Mouse (Mus musculus): ENCODE data around the gene Map3k12. TPM values are rescaled to one million over a fixed set of nuclear protein-coding genes. Genes with fewer than 3 reads are reported as not detected.

Gene Map3k12
- polyA plus RNA-seq (2015; fragmentation: Nextera tagmentation; extraction: Ambion mirVana) = 47.9 and 53.9 TPM in 2 replicates

GRCm38 (mm10) chr15:102516728-102517404 is at the start of gene Map3k12:
Map3k12 (minus strand) TSS chr15:102517064.
- Histone ChIP-seq H3K4me1 (replicated peaks) (peaks cover 63% of the 10 kb centered on the region), H3K9me3 (no peaks in the 10 kb centered on the region), H3K9ac (replicated peaks) (peak within 1 kb of the TSS; percentile 87), H3K4me3 (replicated peaks) (peak within 1 kb of the TSS; percentile 69), H3K4me2 (replicated peaks) (peak within 1 kb of the TSS; percentile 79), H3K36me3 (peaks cover 14% of the 10 kb centered on the region), H3K27me3 (no peaks in the 10 kb centered on the region), H3K27ac (peak within 1 kb of the TSS; percentile 99)
- WGBS = 0% methylated on average over 43 of the region's 43 CpGs
- ATAC-seq = peak; percentile 21

DNA sequence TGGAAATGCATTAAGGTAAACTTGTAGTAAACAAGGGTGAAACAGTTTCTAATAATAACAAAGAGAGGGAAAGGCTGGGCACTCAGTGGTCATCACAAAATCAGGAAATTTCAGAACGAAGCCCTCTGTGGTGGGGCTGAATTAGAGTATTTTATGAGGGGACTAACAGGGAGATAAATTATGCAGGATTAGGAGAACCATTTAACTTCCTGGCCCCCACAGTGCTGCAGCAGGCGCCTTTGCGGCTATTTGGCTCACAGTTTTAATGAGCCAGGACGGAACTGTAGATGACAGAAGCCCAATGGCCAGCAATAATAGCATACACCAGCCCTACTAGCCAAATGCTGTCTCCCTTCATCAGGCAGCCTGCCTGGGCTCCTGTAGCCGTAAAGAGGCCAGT is 46.8 kb upstream of the Map3k12 start:
- 79% methylated on average over 5 of the region's 5 CpGs for whole genome bisulfite sequencing
- Histone ChIP-seq H3K27me3 (no peaks in the 10 kb centered on the region), H3K4me3 (replicated peaks) (no peak overlapping the region), H3K4me1 (replicated peaks) (no peaks in the 10 kb centered on the region), H3K4me2 (replicated peaks) (no peak overlapping the region), H3K9me3 (no peaks in the 10 kb centered on the region), H3K36me3 (peaks cover 10% of the 10 kb centered on the region; the same call in 1 of the 2 replicates), H3K27ac (no peak overlapping the region), H3K9ac (replicated peaks) (no peak overlapping the region)
- ATAC-seq = no peak

- 87% methylated on average over 3 of the region's 3 CpGs for WGBS
- H3K27me3 ChIP-seq = no peaks in the 10 kb centered on the region
- H3K27ac ChIP-seq = no peak overlapping the region
- H3K4me1 ChIP-seq (replicated peaks) = no peaks in the 10 kb centered on the region
- no peak overlapping the region for H3K9ac ChIP-seq (replicated peaks)
- no peak overlapping the region for H3K4me2 ChIP-seq (replicated peaks)
- no peaks in the 10 kb centered on the region for H3K9me3 ChIP-seq
- peaks cover 10% of the 10 kb centered on the region; the same call in 1 of the 2 replicates for H3K36me3 ChIP-seq
- H3K4me3 ChIP-seq (replicated peaks) = no peak overlapping the region
- no peak for ATAC-seq
Measured at GRCm38 (mm10) chr15:102563061-102563460, 46.2 kb upstream of the Map3k12 start.

DNA sequence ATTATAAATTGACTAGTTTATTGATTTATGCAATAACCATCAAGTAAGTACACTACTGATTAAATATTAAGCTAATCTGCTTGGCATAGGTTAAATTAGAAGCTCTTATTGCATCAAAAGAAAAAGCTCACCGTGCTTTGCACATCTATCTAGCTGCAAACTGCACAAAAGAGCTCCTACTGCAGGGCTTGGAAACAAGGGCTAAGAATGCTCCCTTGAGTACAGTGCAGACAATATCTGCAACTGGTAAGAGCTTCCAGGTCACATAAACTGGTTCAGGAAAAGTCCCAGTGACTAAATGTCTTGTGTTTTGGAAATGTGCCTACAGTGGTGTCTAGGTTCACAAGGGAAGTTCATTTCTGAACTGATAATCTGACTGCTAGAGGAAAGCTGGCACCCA is 45.6 kb upstream of the Map3k12 start:
- Histone ChIP-seq H3K4me2 (replicated peaks) (no peak overlapping the region), H3K4me3 (replicated peaks) (no peak overlapping the region), H3K36me3 (peaks cover 10% of the 10 kb centered on the region; the same call in 1 of the 2 replicates), H3K4me1 (replicated peaks) (no peaks in the 10 kb centered on the region), H3K27me3 (no peaks in the 10 kb centered on the region), H3K9ac (replicated peaks) (no peak overlapping the region), H3K27ac (no peak overlapping the region), H3K9me3 (no peaks in the 10 kb centered on the region)
- no peak for ATAC-seq
- 84% methylated on average over 1 of the region's 1 CpGs for WGBS

- H3K4me2 ChIP-seq (replicated peaks) = no peak overlapping the region
- H3K27ac ChIP-seq = no peak overlapping the region
- ATAC-seq = no peak
- H3K9me3 ChIP-seq = no peaks in the 10 kb centered on the region
- no peak overlapping the region for H3K9ac ChIP-seq (replicated peaks)
- H3K4me1 ChIP-seq (replicated peaks) = no peaks in the 10 kb centered on the region
- peaks cover 31% of the 10 kb centered on the region for H3K36me3 ChIP-seq
- H3K4me3 ChIP-seq (replicated peaks) = no peak overlapping the region
- H3K27me3 ChIP-seq = no peaks in the 10 kb centered on the region
Measured at GRCm38 (mm10) chr15:102557580-102557979, 40.7 kb upstream of the Map3k12 start.

GRCm38 (mm10) chr15:102555581-102555980 is 38.7 kb upstream of the Map3k12 start:
- H3K4me3 ChIP-seq (replicated peaks) = no peak overlapping the region
- no peaks in the 10 kb centered on the region for H3K4me1 ChIP-seq (replicated peaks)
- H3K4me2 ChIP-seq (replicated peaks) = no peak overlapping the region
- no peaks in the 10 kb centered on the region for H3K9me3 ChIP-seq
- H3K9ac ChIP-seq (replicated peaks) = no peak overlapping the region
- no peak overlapping the region for H3K27ac ChIP-seq
- no peak for ATAC-seq
- no peaks in the 10 kb centered on the region for H3K27me3 ChIP-seq
- peaks cover 41% of the 10 kb centered on the region for H3K36me3 ChIP-seq
- 94% methylated on average over 1 of the region's 1 CpGs for WGBS

- H3K4me1 ChIP-seq (replicated peaks) = no peaks in the 10 kb centered on the region
- peaks cover 40% of the 10 kb centered on the region for H3K36me3 ChIP-seq
- H3K27ac ChIP-seq = no peak overlapping the region
- H3K27me3 ChIP-seq = no peaks in the 10 kb centered on the region
- ATAC-seq = no peak
- H3K9ac ChIP-seq (replicated peaks) = no peak overlapping the region
- H3K4me3 ChIP-seq (replicated peaks) = no peak overlapping the region
- WGBS = 94% methylated on average over 5 of the region's 5 CpGs
- H3K4me2 ChIP-seq (replicated peaks) = no peak overlapping the region
- H3K9me3 ChIP-seq = no peaks in the 10 kb centered on the region
Measured at GRCm38 (mm10) chr15:102552599-102552998, 35.7 kb upstream of the Map3k12 start.

DNA sequence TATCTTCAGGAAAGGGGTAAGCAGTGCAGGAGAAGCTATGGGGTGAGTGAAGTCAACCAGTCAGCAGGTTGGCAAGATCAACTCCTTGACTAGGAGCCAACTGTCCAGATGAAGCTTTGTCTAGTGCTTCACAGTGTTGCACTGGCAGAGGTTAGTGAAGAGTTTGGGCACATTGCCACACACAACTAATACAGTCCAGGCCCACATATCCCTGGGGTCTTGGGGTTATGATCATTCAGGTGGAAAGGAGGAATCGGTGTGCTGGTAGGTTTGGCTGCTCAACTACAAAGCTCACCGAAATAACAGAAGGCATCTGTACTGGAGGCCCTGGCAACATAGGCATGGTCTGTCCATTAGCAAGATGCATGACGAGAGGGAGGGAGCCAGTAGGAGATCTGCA is 30.6 kb upstream of the Map3k12 start:
- 83% methylated on average over 3 of the region's 3 CpGs for WGBS
- no peak for ATAC-seq
- no peak overlapping the region for H3K9ac ChIP-seq (replicated peaks)
- no peaks in the 10 kb centered on the region for H3K27me3 ChIP-seq
- no peak overlapping the region for H3K4me3 ChIP-seq (replicated peaks)
- peaks cover 46% of the 10 kb centered on the region for H3K36me3 ChIP-seq
- H3K4me1 ChIP-seq (replicated peaks) = no peaks in the 10 kb centered on the region
- no peaks in the 10 kb centered on the region for H3K9me3 ChIP-seq
- H3K27ac ChIP-seq = no peak overlapping the region
- H3K4me2 ChIP-seq (replicated peaks) = no peak overlapping the region

DNA sequence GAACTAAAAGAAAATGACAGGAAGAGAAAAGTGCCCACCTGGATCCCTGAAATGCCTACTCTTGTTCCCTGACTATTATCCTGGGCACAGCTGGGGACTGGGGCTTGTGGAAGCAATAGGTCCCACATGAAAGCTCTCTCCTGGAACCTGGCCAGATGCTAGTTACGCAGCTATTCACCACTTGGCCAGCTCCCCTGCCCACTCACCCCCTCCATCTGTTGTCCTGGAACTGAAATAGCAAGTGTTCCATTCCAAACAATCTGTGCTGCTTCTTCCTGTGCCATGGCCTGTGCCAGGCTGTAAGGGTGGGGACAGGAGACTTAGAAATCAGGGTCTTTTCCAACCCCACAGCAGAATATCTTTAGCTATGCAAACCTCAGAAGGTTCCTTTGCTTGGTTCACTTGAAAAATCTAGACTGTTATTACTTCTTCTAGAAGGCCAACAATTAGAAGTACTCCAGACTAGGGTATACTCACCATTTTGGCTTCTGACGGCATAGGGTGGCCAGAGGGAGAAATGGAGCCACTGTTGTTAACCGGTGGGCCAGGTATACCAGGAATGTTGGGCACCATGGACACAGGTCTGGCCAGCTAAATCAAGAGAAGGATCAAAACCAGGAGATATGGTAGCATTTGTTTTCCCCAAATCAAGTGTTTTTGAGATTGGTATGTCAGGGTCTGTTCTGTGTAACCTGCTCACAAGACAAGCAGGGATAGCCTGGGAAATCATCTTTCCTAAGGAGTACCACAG is 30.0 kb upstream of the Map3k12 start:
- Histone ChIP-seq H3K4me3 (replicated peaks) (no peak overlapping the region), H3K27me3 (no peaks in the 10 kb centered on the region), H3K36me3 (peaks cover 47% of the 10 kb centered on the region), H3K4me1 (replicated peaks) (no peaks in the 10 kb centered on the region), H3K9me3 (no peaks in the 10 kb centered on the region), H3K9ac (replicated peaks) (no peak overlapping the region), H3K27ac (no peak overlapping the region), H3K4me2 (replicated peaks) (no peak overlapping the region)
- 85% methylated on average over 3 of the region's 3 CpGs for WGBS
- ATAC-seq = no peak

DNA sequence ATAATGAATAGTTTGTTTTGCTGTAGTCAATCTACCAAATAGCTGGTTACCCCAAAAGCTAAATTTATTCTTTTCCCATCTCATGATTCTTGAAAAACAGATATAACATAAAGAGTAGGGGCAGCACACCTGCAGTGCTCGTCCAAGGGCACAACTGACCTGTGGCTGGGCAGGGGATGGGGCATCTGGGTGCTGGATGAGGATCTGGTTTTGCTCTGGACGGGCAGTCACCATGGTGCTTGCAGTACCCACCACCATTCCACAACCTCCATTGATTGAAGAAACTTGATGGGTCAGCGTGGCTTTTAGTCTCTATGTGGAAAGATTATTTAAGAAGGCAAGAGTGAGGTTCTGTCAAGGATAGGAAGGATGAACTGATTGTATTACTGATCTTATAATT is 29.4 kb upstream of the Map3k12 start:
- Histone ChIP-seq H3K9me3 (no peaks in the 10 kb centered on the region), H3K36me3 (peaks cover 47% of the 10 kb centered on the region)
- no peak for ATAC-seq

DNA sequence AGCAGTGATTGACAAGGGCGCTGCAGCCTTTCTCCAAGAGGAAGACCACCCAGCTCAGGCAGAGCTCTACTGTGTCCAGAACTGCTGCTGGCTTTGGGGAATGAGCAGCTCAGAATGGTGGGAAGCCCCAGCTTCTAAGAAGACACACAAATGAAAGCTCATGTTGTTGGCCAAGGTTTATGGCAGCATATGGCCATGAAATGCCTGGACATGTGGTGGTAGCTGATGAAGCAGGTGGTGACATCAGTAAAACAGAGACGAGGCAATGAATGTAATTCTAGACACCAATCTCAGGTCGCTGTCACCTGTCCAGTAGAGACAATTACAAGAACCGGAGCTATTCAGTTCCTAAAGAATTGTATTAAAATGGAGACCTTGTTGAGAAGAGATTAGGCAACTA is 27.9 kb upstream of the Map3k12 start:
- no peak overlapping the region for H3K9ac ChIP-seq (replicated peaks)
- H3K4me2 ChIP-seq (replicated peaks) = no peak overlapping the region
- H3K27ac ChIP-seq = no peak overlapping the region
- no peaks in the 10 kb centered on the region for H3K4me1 ChIP-seq (replicated peaks)
- H3K4me3 ChIP-seq (replicated peaks) = no peak overlapping the region
- H3K9me3 ChIP-seq = no peaks in the 10 kb centered on the region
- WGBS = 95% methylated on average over 4 of the region's 4 CpGs
- ATAC-seq = no peak
- H3K36me3 ChIP-seq = peaks cover 57% of the 10 kb centered on the region
- no peaks in the 10 kb centered on the region for H3K27me3 ChIP-seq

More for the DNA sequence above, 29.4 kb upstream of the Map3k12 start:
- no peaks in the 10 kb centered on the region for H3K27me3 ChIP-seq
- H3K4me3 ChIP-seq (replicated peaks) = no peak overlapping the region
- no peak overlapping the region for H3K9ac ChIP-seq (replicated peaks)
- no peak overlapping the region for H3K4me2 ChIP-seq (replicated peaks)
- no peaks in the 10 kb centered on the region for H3K4me1 ChIP-seq (replicated peaks)
- 87% methylated on average over 3 of the region's 3 CpGs for WGBS
- 0 out of 2 replicates have a peak overlapping the region, but pooled peaks have one; percentile 16 for H3K27ac ChIP-seq

- H3K9ac ChIP-seq (replicated peaks) = no peak overlapping the region
- H3K4me1 ChIP-seq (replicated peaks) = no peaks in the 10 kb centered on the region
- 90% methylated on average over 7 of the region's 7 CpGs for WGBS
- no peak overlapping the region for H3K27ac ChIP-seq
- no peaks in the 10 kb centered on the region for H3K27me3 ChIP-seq
- no peaks in the 10 kb centered on the region for H3K9me3 ChIP-seq
- H3K4me3 ChIP-seq (replicated peaks) = no peak overlapping the region
- no peak for ATAC-seq
- peaks cover 61% of the 10 kb centered on the region for H3K36me3 ChIP-seq
- H3K4me2 ChIP-seq (replicated peaks) = no peak overlapping the region
Measured at GRCm38 (mm10) chr15:102533926-102534325, 17.1 kb upstream of the Map3k12 start.

Data from midbrain, embryonic 13.5 days (tissue).